Mouse (Mus musculus) forebrain, postnatal 0 days (tissue): ENCODE results near the gene Txlna. TPM values are rescaled to one million over a fixed set of nuclear protein-coding genes. Genes with fewer than 3 reads are reported as not detected.
A peak's percentile ranks its signal among the peaks of the same experiment; 100 is the strongest.

ENCODE experiments used
- ATAC-seq: fragments of 200-750 bp; cut with Nextera tagmentation; 2 replicates; pipeline ENCODE4 v1.8.0; 2017; ENCODE audit warnings: mild to moderate bottlenecking, moderate library complexity
- DNase-seq: peaks from one replicate; pipeline ENCODE4 v3.0.0-alpha.2; 2015
- H3K27ac ChIP-seq: fragments of 300-500 bp; sonication (generic); 2 replicates; pipeline ENCODE4 v1.5.1; 2014; ENCODE audit warnings: low read depth, mild to moderate bottlenecking, antibody characterized with exemption, low read length, moderate library complexity, mixed read lengths
- H3K27me3 ChIP-seq: fragments of 300-500 bp; sonication (generic); 2 replicates; pipeline ENCODE4 v1.6.1; 2014; ENCODE audit warnings: mild to moderate bottlenecking, low read length, mixed read lengths; ENCODE audit not compliant: insufficient read depth
- H3K36me3 ChIP-seq: fragments of 300-500 bp; sonication (generic); 2 replicates; pipeline ENCODE4 v1.6.1; 2014; ENCODE audit warnings: mild to moderate bottlenecking, moderate library complexity; ENCODE audit not compliant: insufficient read depth
- H3K4me1 ChIP-seq: fragments of 300-500 bp; sonication (generic); 2 replicates; pipeline ENCODE4 v1.6.1; 2014; ENCODE audit warnings: antibody characterized with exemption; ENCODE audit not compliant: insufficient read depth
- H3K4me2 ChIP-seq: fragments of 300-500 bp; sonication (generic); 2 replicates; pipeline ENCODE4 v1.6.1; 2014; ENCODE audit warnings: low read depth, mild to moderate bottlenecking, moderate library complexity
- H3K4me3 ChIP-seq: fragments of 300-500 bp; sonication (generic); 2 replicates; pipeline ENCODE4 v1.5.1; 2014; ENCODE audit warnings: low read depth, low read length, mixed read lengths
- H3K9ac ChIP-seq: fragments of 300-500 bp; sonication (generic); 2 replicates; pipeline ENCODE4 v1.6.1; 2014; ENCODE audit warnings: mild to moderate bottlenecking
- H3K9me3 ChIP-seq: fragments of 300-500 bp; sonication (generic); 2 replicates; pipeline ENCODE4 v1.6.1; 2016; ENCODE audit warnings: low read length
- CTCF ChIP-seq: sonication (generic); IDR thresholded peaks from 2 replicates; pipeline ENCODE4 v1.5.1; 2016; ENCODE audit warnings: antibody characterized with exemption, control low read depth, low read depth
- WGBS: fragments of 180-500 bp; shearing (Covaris S2); extraction: QIAGEN DNeasy Blood & Tissue Kit; methylation state at CpG from one replicate; pipeline ENCODE4 v1.1.7; 2014; 5-methylcytosine and 5-hydroxymethylcytosine counted together
- polyA plus RNA-seq: library from polyadenylated mRNA; unstranded; fragments of >200 nt; fragmentation: Nextera tagmentation; extraction: Ambion mirVana; gene quantifications from 2 replicates; pipeline ENCODE4 v1.2.1, GENCODE M21; 2015
- total RNA-seq: library from RNA; depleted of rRNA; stranded (reverse); fragments of >200 nt; gene quantifications from 2 replicates; pipeline ENCODE4 v1.2.3, GENCODE M21; 2014

Txlna gene
- total and polyA plus RNA-seq, 2 experiments from 2014 or later: 28.4 to 45.0 TPM

GRCm38 (mm10) chr4:129671491-129672082 is 30.7 kb upstream of the Txlna start:
- Histone ChIP-seq H3K4me3 (peak overlapping the region; percentile 83), H3K9ac (peak overlapping the region; percentile 77), H3K9me3 (no peaks in the 10 kb centered on the region), H3K27me3 (no peaks in the 10 kb centered on the region), H3K4me2 (peak overlapping the region; percentile 80), H3K4me1 (no peaks in the 10 kb centered on the region), H3K27ac (peak overlapping the region; percentile 88), H3K36me3 (peaks cover 9% of the 10 kb centered on the region)
- peak; percentile 53 for ATAC-seq
- peak; percentile 81 for TF ChIP-seq CTCF
- DNase-seq: peak; percentile 61
- WGBS: 8% methylated on average over 12 of the region's 12 CpGs

GRCm38 (mm10) chr4:129662255-129662813 is 21.5 kb upstream of the Txlna start:
- no peak overlapping the region for H3K9ac ChIP-seq
- H3K36me3 ChIP-seq: peaks cover 40% of the 10 kb centered on the region
- ATAC-seq (no peak), DNase-seq (no peak)
- H3K27ac ChIP-seq: no peak overlapping the region
- no peaks in the 10 kb centered on the region for H3K9me3 ChIP-seq
- H3K4me2 ChIP-seq: no peak overlapping the region
- H3K4me1 ChIP-seq: no peaks in the 10 kb centered on the region
- H3K4me3 ChIP-seq: no peak overlapping the region
- WGBS: 82% methylated on average over 3 of the region's 3 CpGs
- no peaks in the 10 kb centered on the region for H3K27me3 ChIP-seq
- no peak for TF ChIP-seq CTCF

- H3K9me3 ChIP-seq: no peaks in the 10 kb centered on the region
- no peaks in the 10 kb centered on the region for H3K4me1 ChIP-seq
- H3K27ac ChIP-seq: no peak overlapping the region
- peaks cover 47% of the 10 kb centered on the region for H3K36me3 ChIP-seq
- 83% methylated on average over 3 of the region's 3 CpGs for WGBS
- H3K27me3 ChIP-seq: no peaks in the 10 kb centered on the region
- DNase-seq (no peak), ATAC-seq (no peak)
- H3K4me2 ChIP-seq: no peak overlapping the region
- H3K9ac ChIP-seq: no peak overlapping the region
- H3K4me3 ChIP-seq: no peak overlapping the region
- TF ChIP-seq CTCF: no peak
These were observed 20.7 kb upstream of the Txlna start for GRCm38 (mm10) chr4:129661584-129661983.

- no peaks in the 10 kb centered on the region for H3K27me3 ChIP-seq
- H3K4me3 ChIP-seq: no peak overlapping the region
- no peak overlapping the region for H3K27ac ChIP-seq
- no peak overlapping the region for H3K4me2 ChIP-seq
- no peak for TF ChIP-seq CTCF
- H3K9me3 ChIP-seq: no peaks in the 10 kb centered on the region
- no peaks in the 10 kb centered on the region for H3K4me1 ChIP-seq
- peaks cover 86% of the 10 kb centered on the region for H3K36me3 ChIP-seq
- DNase-seq: no peak
- WGBS: 91% methylated on average over 14 of the region's 14 CpGs
- no peak for ATAC-seq
- no peak overlapping the region for H3K9ac ChIP-seq
These were observed 13.9 kb upstream of the Txlna start for GRCm38 (mm10) chr4:129654770-129655169.

- Histone ChIP-seq H3K27ac (no peak overlapping the region), H3K36me3 (peaks cover 84% of the 10 kb centered on the region), H3K4me3 (no peak overlapping the region), H3K4me1 (no peaks in the 10 kb centered on the region), H3K9ac (no peak overlapping the region), H3K4me2 (no peak overlapping the region), H3K27me3 (no peaks in the 10 kb centered on the region), H3K9me3 (no peaks in the 10 kb centered on the region)
- TF ChIP-seq CTCF: no peak
- DNase-seq: no peak
- WGBS: 95% methylated on average over 8 of the region's 8 CpGs
- no peak for ATAC-seq
These were observed 9.5 kb upstream of the Txlna start for GRCm38 (mm10) chr4:129650359-129650758.

- WGBS: 91% methylated on average over 1 of the region's 1 CpGs
- no peak for TF ChIP-seq CTCF
- no peaks in the 10 kb centered on the region for H3K4me1 ChIP-seq
- no peak overlapping the region for H3K4me2 ChIP-seq
- ATAC-seq (no peak), DNase-seq (no peak)
- H3K9ac ChIP-seq: no peak overlapping the region
- no peak overlapping the region for H3K4me3 ChIP-seq
- H3K27ac ChIP-seq: no peak overlapping the region
- no peaks in the 10 kb centered on the region for H3K9me3 ChIP-seq
- H3K36me3 ChIP-seq: peaks cover 76% of the 10 kb centered on the region
- no peaks in the 10 kb centered on the region for H3K27me3 ChIP-seq
These were observed 7.8 kb upstream of the Txlna start for GRCm38 (mm10) chr4:129648656-129649055.

GRCm38 (mm10) chr4:129645204-129645603 is 4.3 kb upstream of the Txlna start:
- no peaks in the 10 kb centered on the region for H3K9me3 ChIP-seq
- H3K4me1 ChIP-seq: no peaks in the 10 kb centered on the region
- DNase-seq: no peak
- H3K27me3 ChIP-seq: no peaks in the 10 kb centered on the region
- 94% methylated on average over 6 of the region's 6 CpGs for WGBS
- H3K9ac ChIP-seq: no peak overlapping the region
- no peak for TF ChIP-seq CTCF
- H3K4me2 ChIP-seq: no peak overlapping the region
- no peak for ATAC-seq
- H3K27ac ChIP-seq: no peak overlapping the region
- no peak overlapping the region for H3K4me3 ChIP-seq
- peaks cover 49% of the 10 kb centered on the region for H3K36me3 ChIP-seq
